Mouse (Mus musculus) hindbrain, embryonic 10.5 days (tissue): ENCODE data around the gene Cbx7. TPM values are rescaled to one million over a fixed set of nuclear protein-coding genes. Genes with fewer than 3 reads are reported as not detected.

Source experiments
- DNase-seq: peaks from one replicate; pipeline ENCODE4 v3.0.0-alpha.2; 2017; ENCODE audit warnings: low spot score
- H3K27ac ChIP-seq: fragments of 300-500 bp; sonication (generic); 2 replicates; pipeline ENCODE4 v1.5.1; 2016; ENCODE audit warnings: mild to moderate bottlenecking, moderate library complexity
- H3K27me3 ChIP-seq: fragments of 300-500 bp; sonication (generic); 2 replicates; pipeline ENCODE4 v1.6.1; 2016; ENCODE audit warnings: mild to moderate bottlenecking; ENCODE audit not compliant: poor library complexity, insufficient read depth, severe bottlenecking
- H3K36me3 ChIP-seq: fragments of 300-500 bp; sonication (generic); 2 replicates; pipeline ENCODE4 v1.6.1; 2016; ENCODE audit warnings: mild to moderate bottlenecking, moderate library complexity
- H3K4me1 ChIP-seq: fragments of 300-500 bp; sonication (generic); replicated peaks from 2 replicates; pipeline ENCODE4 v1.6.1; 2016; ENCODE audit warnings: mild to moderate bottlenecking
- H3K4me3 ChIP-seq: fragments of 300-500 bp; sonication (generic); 2 replicates; pipeline ENCODE4 v1.5.1; 2016; ENCODE audit warnings: mild to moderate bottlenecking, moderate library complexity
- H3K9me3 ChIP-seq: fragments of 300-500 bp; sonication (generic); 2 replicates; pipeline ENCODE4 v1.6.1; 2016; ENCODE audit warnings: mild to moderate bottlenecking, moderate library complexity
- WGBS: fragments of 180-500 bp; shearing (Covaris S2); methylation state at CpG from one replicate; pipeline ENCODE4 v1.1.7; 2016; 5-methylcytosine and 5-hydroxymethylcytosine counted together
- polyA plus RNA-seq: library from polyadenylated mRNA; unstranded; fragments of >200 nt; fragmentation: Nextera tagmentation; extraction: Ambion mirVana; gene quantifications from 2 replicates; pipeline ENCODE4 v1.2.1, GENCODE M21; 2016

Cbx7 gene
- polyA plus RNA-seq, 1 experiment from 2014 or later, result 2.4 TPM

GRCm38 (mm10) chr15:79994566-79994965 is 23.6 kb upstream of the Cbx7 start:
- WGBS, result 85% methylated on average over 4 of the region's 4 CpGs

GRCm38 (mm10) chr15:79986182-79986581 is 15.3 kb upstream of the Cbx7 start:
- Histone ChIP-seq H3K9me3 (no peaks in the 10 kb centered on the region), H3K4me1 (peaks cover 20% of the 10 kb centered on the region), H3K27ac (no peak overlapping the region), H3K4me3 (no peak overlapping the region), H3K27me3 (no peaks in the 10 kb centered on the region), H3K36me3 (no peaks in the 10 kb centered on the region)
- WGBS, result 76% methylated on average over 8 of the region's 8 CpGs
- no peak for DNase-seq

More at GRCm38 (mm10) chr15:79994566-79994965, 23.6 kb upstream of the Cbx7 start:
- Histone ChIP-seq H3K36me3 (no peaks in the 10 kb centered on the region), H3K27me3 (no peaks in the 10 kb centered on the region), H3K4me1 (0 out of 2 replicates have a peak, but pooled peaks cover 6% of the 10 kb centered on the region), H3K27ac (no peak overlapping the region), H3K4me3 (no peak overlapping the region), H3K9me3 (no peaks in the 10 kb centered on the region)
- DNase-seq, result no peak

- Histone ChIP-seq H3K27me3 (no peaks in the 10 kb centered on the region), H3K9me3 (no peaks in the 10 kb centered on the region), H3K36me3 (no peaks in the 10 kb centered on the region), H3K4me1 (peaks cover 22% of the 10 kb centered on the region), H3K27ac (no peak overlapping the region), H3K4me3 (no peak overlapping the region)
- DNase-seq, result no peak
- 83% methylated on average over 11 of the region's 11 CpGs for whole genome bisulfite sequencing
Measured at GRCm38 (mm10) chr15:79985471-79985870, 14.6 kb upstream of the Cbx7 start.

- H3K4me3 ChIP-seq, result no peak overlapping the region
- no peak for DNase-seq
- H3K9me3 ChIP-seq, result no peaks in the 10 kb centered on the region
- peak overlapping the region; percentile 35; the same call in 1 of the 2 replicates for H3K27ac ChIP-seq
- H3K4me1 ChIP-seq, result peaks cover 22% of the 10 kb centered on the region
- no peaks in the 10 kb centered on the region for H3K27me3 ChIP-seq
- no peaks in the 10 kb centered on the region for H3K36me3 ChIP-seq
- 62% methylated on average over 7 of the region's 7 CpGs for WGBS
Measured at GRCm38 (mm10) chr15:79984152-79984551, 13.2 kb upstream of the Cbx7 start.

- H3K4me3 ChIP-seq, result no peak overlapping the region
- peaks cover 4% of the 10 kb centered on the region; the same call in 1 of the 2 replicates for H3K9me3 ChIP-seq
- WGBS, result 82% methylated on average over 11 of the region's 11 CpGs
- H3K27me3 ChIP-seq, result no peaks in the 10 kb centered on the region
- 0 out of 2 replicates have a peak overlapping the region, but pooled peaks have one; percentile 50 for H3K27ac ChIP-seq
- no peak for DNase-seq
- no peaks in the 10 kb centered on the region for H3K36me3 ChIP-seq
- H3K4me1 ChIP-seq, result peaks cover 22% of the 10 kb centered on the region
Measured at GRCm38 (mm10) chr15:79980716-79981115, 9.8 kb upstream of the Cbx7 start.

- 96% methylated on average over 11 of the region's 11 CpGs for WGBS
- Histone ChIP-seq H3K27me3 (no peaks in the 10 kb centered on the region), H3K36me3 (no peaks in the 10 kb centered on the region), H3K4me1 (no peaks in the 10 kb centered on the region), H3K27ac (no peak overlapping the region), H3K4me3 (no peak overlapping the region), H3K9me3 (0 out of 2 replicates have a peak, but pooled peaks cover 3% of the 10 kb centered on the region)
- no peak for DNase-seq
Measured at GRCm38 (mm10) chr15:79972186-79972585, 1.3 kb upstream of the Cbx7 start.

GRCm38 (mm10) chr15:79970491-79970890 is 428 bp downstream of the Cbx7 start:
- DNase-seq, result no peak
- Histone ChIP-seq H3K27me3 (no peaks in the 10 kb centered on the region), H3K27ac (no peak overlapping the region), H3K4me1 (no peaks in the 10 kb centered on the region), H3K4me3 (no peak overlapping the region), H3K9me3 (0 out of 2 replicates have a peak, but pooled peaks cover 3% of the 10 kb centered on the region), H3K36me3 (no peaks in the 10 kb centered on the region)
- 94% methylated on average over 18 of the region's 18 CpGs for WGBS

GRCm38 (mm10) chr15:79967346-79967745 is 3.6 kb downstream of the Cbx7 start:
- Histone ChIP-seq H3K27ac (no peak overlapping the region), H3K4me1 (peaks cover 4% of the 10 kb centered on the region; the same call in 1 of the 2 replicates), H3K9me3 (0 out of 2 replicates have a peak, but pooled peaks cover 3% of the 10 kb centered on the region), H3K36me3 (no peaks in the 10 kb centered on the region), H3K27me3 (no peaks in the 10 kb centered on the region), H3K4me3 (no peak overlapping the region)
- no peak for DNase-seq
- 80% methylated on average over 6 of the region's 6 CpGs for WGBS

- Histone ChIP-seq H3K27me3 (no peaks in the 10 kb centered on the region), H3K36me3 (no peaks in the 10 kb centered on the region), H3K27ac (no peak overlapping the region), H3K4me3 (no peak overlapping the region), H3K4me1 (peaks cover 29% of the 10 kb centered on the region), H3K9me3 (no peaks in the 10 kb centered on the region)
- WGBS, result 94% methylated on average over 7 of the region's 7 CpGs
- DNase-seq, result no peak
Measured at GRCm38 (mm10) chr15:79964376-79964775, 6.5 kb downstream of the Cbx7 start.

- no peak for DNase-seq
- no peak overlapping the region for H3K4me3 ChIP-seq
- no peaks in the 10 kb centered on the region for H3K27me3 ChIP-seq
- peaks cover 35% of the 10 kb centered on the region for H3K4me1 ChIP-seq
- 87% methylated on average over 18 of the region's 18 CpGs for WGBS
- no peaks in the 10 kb centered on the region for H3K36me3 ChIP-seq
- no peaks in the 10 kb centered on the region for H3K9me3 ChIP-seq
- H3K27ac ChIP-seq, result peak overlapping the region; percentile 67; the same call in 1 of the 2 replicates
Measured at GRCm38 (mm10) chr15:79962661-79963060, 8.3 kb downstream of the Cbx7 start.

- peak overlapping the region; percentile 67 for H3K27ac ChIP-seq
- H3K4me3 ChIP-seq, result no peak overlapping the region
- peak; percentile 63 for DNase-seq
- H3K4me1 ChIP-seq, result peaks cover 35% of the 10 kb centered on the region
- H3K9me3 ChIP-seq, result no peaks in the 10 kb centered on the region
- 56% methylated on average over 9 of the region's 9 CpGs for WGBS
- H3K27me3 ChIP-seq, result no peaks in the 10 kb centered on the region
- no peaks in the 10 kb centered on the region for H3K36me3 ChIP-seq
Measured at GRCm38 (mm10) chr15:79961366-79961921, 9.5 kb downstream of the Cbx7 start.

- no peak for DNase-seq
- Histone ChIP-seq H3K4me3 (no peak overlapping the region), H3K27me3 (0 out of 2 replicates have a peak, but pooled peaks cover 3% of the 10 kb centered on the region), H3K27ac (0 out of 2 replicates have a peak overlapping the region, but pooled peaks have one; percentile 16), H3K36me3 (no peaks in the 10 kb centered on the region), H3K9me3 (no peaks in the 10 kb centered on the region), H3K4me1 (peaks cover 36% of the 10 kb centered on the region)
- 67% methylated on average over 3 of the region's 3 CpGs for WGBS
Measured at GRCm38 (mm10) chr15:79958418-79958817, 12.5 kb downstream of the Cbx7 start.

GRCm38 (mm10) chr15:79956559-79956958 is 14.4 kb downstream of the Cbx7 start:
- Histone ChIP-seq H3K4me1 (peaks cover 39% of the 10 kb centered on the region), H3K9me3 (no peaks in the 10 kb centered on the region), H3K27ac (no peak overlapping the region), H3K4me3 (no peak overlapping the region), H3K36me3 (no peaks in the 10 kb centered on the region), H3K27me3 (peaks cover 13% of the 10 kb centered on the region; the same call in 1 of the 2 replicates)
- no peak for DNase-seq
- WGBS, result 87% methylated on average over 8 of the region's 8 CpGs
